Mouse (Mus musculus) heart, embryonic 16.5 days (tissue): ENCODE results near the gene Eif4h. TPM values are rescaled to one million over a fixed set of nuclear protein-coding genes. Genes with fewer than 3 reads are reported as not detected.
"Not testable (repeated sequence)": the region's sequence is repeated elsewhere in the genome, so short reads cannot be mapped to it uniquely, and the experiment has no call there.

ENCODE experiments used
- ATAC-seq: fragments of 200-750 bp; cut with Nextera tagmentation; replicated peaks from 2 replicates; pipeline ENCODE4 v1.8.0; 2017; ENCODE audit warnings: moderate number of reproducible peaks; ENCODE audit not compliant: insufficient read depth, low FRiP score; ENCODE audit errors: extremely low read depth
- H3K27ac ChIP-seq: fragments of 300-500 bp; sonication (generic); 2 replicates; pipeline ENCODE4 v1.5.1; 2014; ENCODE audit warnings: mild to moderate bottlenecking, low read length, control low read depth, moderate library complexity
- H3K27me3 ChIP-seq: fragments of 300-500 bp; sonication (generic); 2 replicates; pipeline ENCODE4 v1.6.1; 2014; ENCODE audit warnings: low read length, mixed read lengths; ENCODE audit not compliant: control insufficient read depth, insufficient read depth
- H3K36me3 ChIP-seq: fragments of 300-500 bp; sonication (generic); 2 replicates; pipeline ENCODE4 v1.6.1; 2014; ENCODE audit not compliant: control insufficient read depth, insufficient read depth
- H3K4me1 ChIP-seq: fragments of 300-500 bp; sonication (generic); 2 replicates; pipeline ENCODE4 v1.6.1; 2014; ENCODE audit warnings: low read length, mixed read lengths; ENCODE audit not compliant: control insufficient read depth, insufficient read depth
- H3K4me2 ChIP-seq: fragments of 300-500 bp; sonication (generic); 2 replicates; pipeline ENCODE4 v1.6.1; 2014; ENCODE audit warnings: low read depth, mild to moderate bottlenecking, control low read depth, low read length
- H3K4me3 ChIP-seq: fragments of 300-500 bp; sonication (generic); 2 replicates; pipeline ENCODE4 v1.5.1; 2014; ENCODE audit warnings: mild to moderate bottlenecking, control low read depth, low read length
- H3K9ac ChIP-seq: fragments of 300-500 bp; sonication (generic); 2 replicates; pipeline ENCODE4 v1.6.1; 2014; ENCODE audit warnings: low read length, control low read depth
- H3K9me3 ChIP-seq: fragments of 300-500 bp; sonication (generic); replicated peaks from 2 replicates; pipeline ENCODE4 v1.6.1; 2016; ENCODE audit warnings: low read length; ENCODE audit not compliant: control insufficient read depth
- WGBS: fragments of 180-500 bp; shearing (Covaris S2); extraction: QIAGEN DNeasy Blood & Tissue Kit; methylation state at CpG from one replicate; pipeline ENCODE4 v1.1.7; 2014; 5-methylcytosine and 5-hydroxymethylcytosine counted together
- polyA plus RNA-seq: library from polyadenylated mRNA; unstranded; fragments of >200 nt; fragmentation: Nextera tagmentation; extraction: Ambion mirVana; gene quantifications from 2 replicates; pipeline ENCODE4 v1.2.1, GENCODE M21; 2015

Gene Eif4h
- polyA plus RNA-seq, 1 experiment from 2014 or later: 358 TPM

GRCm38 (mm10) chr5:134669001-134669708 is 29.9 kb upstream of the Eif4h start:
- no peak overlapping the region for H3K9ac ChIP-seq
- 82% methylated on average over 20 of the region's 20 CpGs for WGBS
- H3K27ac ChIP-seq: no peak overlapping the region
- no peaks in the 10 kb centered on the region for H3K4me1 ChIP-seq
- H3K9me3 ChIP-seq: no peaks in the 10 kb centered on the region
- ATAC-seq: no peak
- no peak overlapping the region for H3K4me3 ChIP-seq
- H3K36me3 ChIP-seq: peaks cover 15% of the 10 kb centered on the region
- no peak overlapping the region for H3K4me2 ChIP-seq
- H3K27me3 ChIP-seq: no peaks in the 10 kb centered on the region

- H3K4me2 ChIP-seq: no peak overlapping the region
- no peak for ATAC-seq
- H3K9me3 ChIP-seq: no peaks in the 10 kb centered on the region
- H3K9ac ChIP-seq: no peak overlapping the region
- H3K27me3 ChIP-seq: no peaks in the 10 kb centered on the region
- no peak overlapping the region for H3K4me3 ChIP-seq
- no peaks in the 10 kb centered on the region for H3K4me1 ChIP-seq
- 42% methylated on average over 8 of the region's 8 CpGs for WGBS
- H3K36me3 ChIP-seq: peaks cover 21% of the 10 kb centered on the region
- no peak overlapping the region for H3K27ac ChIP-seq
Observed at GRCm38 (mm10) chr5:134668495-134668894, 29.2 kb upstream of the Eif4h start.

- ATAC-seq: no peak
- H3K27ac ChIP-seq: no peak overlapping the region
- no peak overlapping the region for H3K9ac ChIP-seq
- WGBS: 86% methylated on average over 4 of the region's 4 CpGs
- no peaks in the 10 kb centered on the region for H3K27me3 ChIP-seq
- no peaks in the 10 kb centered on the region for H3K9me3 ChIP-seq
- H3K4me3 ChIP-seq: no peak overlapping the region
- no peak overlapping the region for H3K4me2 ChIP-seq
- no peaks in the 10 kb centered on the region for H3K36me3 ChIP-seq
- peaks cover 2% of the 10 kb centered on the region; the same call in 1 of the 2 replicates for H3K4me1 ChIP-seq
Observed at GRCm38 (mm10) chr5:134656708-134657107, 17.4 kb upstream of the Eif4h start.

GRCm38 (mm10) chr5:134652015-134652414 is 12.7 kb upstream of the Eif4h start:
- Histone ChIP-seq H3K4me3 (no peak overlapping the region), H3K4me1 (peaks cover 2% of the 10 kb centered on the region; the same call in 1 of the 2 replicates), H3K27me3 (no peaks in the 10 kb centered on the region), H3K9me3 (peaks cover 3% of the 10 kb centered on the region), H3K9ac (no peak overlapping the region), H3K4me2 (no peak overlapping the region), H3K36me3 (no peaks in the 10 kb centered on the region), H3K27ac (no peak overlapping the region)
- no peak for ATAC-seq
- 35% methylated on average over 7 of the region's 7 CpGs for WGBS

- H3K27ac ChIP-seq: no peak overlapping the region
- no peak overlapping the region for H3K9ac ChIP-seq
- peaks cover 3% of the 10 kb centered on the region for H3K9me3 ChIP-seq
- H3K36me3 ChIP-seq: no peaks in the 10 kb centered on the region
- ATAC-seq: no peak
- H3K4me2 ChIP-seq: no peak overlapping the region
- no peak overlapping the region for H3K4me3 ChIP-seq
- H3K27me3 ChIP-seq: no peaks in the 10 kb centered on the region
- H3K4me1 ChIP-seq: peaks cover 2% of the 10 kb centered on the region; the same call in 1 of the 2 replicates
- WGBS: 47% methylated on average over 4 of the region's 5 CpGs
Observed at GRCm38 (mm10) chr5:134650926-134651325, 11.6 kb upstream of the Eif4h start.

GRCm38 (mm10) chr5:134648976-134649375 is 9.7 kb upstream of the Eif4h start:
- H3K4me2 ChIP-seq, H3K36me3 ChIP-seq, H3K27ac ChIP-seq, H3K4me1 ChIP-seq, H3K9me3 ChIP-seq, H3K27me3 ChIP-seq, ATAC-seq, H3K9ac ChIP-seq, H3K4me3 ChIP-seq: not testable (repeated sequence)
- WGBS: 77% methylated on average over 3 of the region's 4 CpGs

GRCm38 (mm10) chr5:134647394-134647793 is 8.1 kb upstream of the Eif4h start:
- WGBS: 69% methylated on average over 2 of the region's 2 CpGs
- ATAC-seq: no peak
- H3K4me1 ChIP-seq: peaks cover 8% of the 10 kb centered on the region; the same call in 1 of the 2 replicates

GRCm38 (mm10) chr5:134646461-134646860 is 7.2 kb upstream of the Eif4h start:
- H3K9ac ChIP-seq: no peak overlapping the region
- H3K4me1 ChIP-seq: peaks cover 6% of the 10 kb centered on the region; the same call in 1 of the 2 replicates
- no peak overlapping the region for H3K4me3 ChIP-seq
- WGBS: 66% methylated on average over 4 of the region's 4 CpGs
- no peak overlapping the region for H3K27ac ChIP-seq
- H3K9me3 ChIP-seq: peaks cover 3% of the 10 kb centered on the region
- no peak for ATAC-seq
- no peaks in the 10 kb centered on the region for H3K27me3 ChIP-seq
- no peaks in the 10 kb centered on the region for H3K36me3 ChIP-seq
- H3K4me2 ChIP-seq: no peak overlapping the region

More at GRCm38 (mm10) chr5:134647394-134647793, 8.1 kb upstream of the Eif4h start:
- Histone ChIP-seq H3K9ac (no peak overlapping the region), H3K4me3 (no peak overlapping the region), H3K4me2 (no peak overlapping the region), H3K36me3 (no peaks in the 10 kb centered on the region), H3K9me3 (peaks cover 3% of the 10 kb centered on the region), H3K27ac (no peak overlapping the region), H3K27me3 (no peaks in the 10 kb centered on the region)

- peaks cover 8% of the 10 kb centered on the region for H3K4me1 ChIP-seq
- peak; percentile 42; the same call in 1 of the 2 replicates for ATAC-seq
- no peaks in the 10 kb centered on the region for H3K27me3 ChIP-seq
- no peaks in the 10 kb centered on the region for H3K36me3 ChIP-seq
- H3K4me2 ChIP-seq: no peak overlapping the region
- WGBS: 34% methylated on average over 8 of the region's 8 CpGs
- no peaks in the 10 kb centered on the region for H3K9me3 ChIP-seq
- peak overlapping the region; percentile 72 for H3K27ac ChIP-seq
- no peak overlapping the region for H3K9ac ChIP-seq
- H3K4me3 ChIP-seq: no peak overlapping the region
Observed at GRCm38 (mm10) chr5:134644643-134645118, 5.4 kb upstream of the Eif4h start.
